Mouse (Mus musculus) limb, embryonic 10.5 days (tissue): ENCODE results near the gene Nfib. TPM values are rescaled to one million over a fixed set of nuclear protein-coding genes. Genes with fewer than 3 reads are reported as not detected.

ENCODE experiments used
- DNase-seq: peaks from one replicate; pipeline ENCODE4 v3.0.0-alpha.2; 2017; ENCODE audit warnings: low spot score
- H3K27ac ChIP-seq: fragments of 300-500 bp; sonication (generic); 2 replicates; pipeline ENCODE4 v1.5.1; 2016; ENCODE audit warnings: mild to moderate bottlenecking
- H3K27me3 ChIP-seq: fragments of 300-500 bp; sonication (generic); 2 replicates; pipeline ENCODE4 v1.6.1; 2016; ENCODE audit warnings: low read depth, mild to moderate bottlenecking; ENCODE audit not compliant: poor library complexity, severe bottlenecking
- H3K36me3 ChIP-seq: fragments of 300-500 bp; sonication (generic); 2 replicates; pipeline ENCODE4 v1.6.1; 2016; ENCODE audit warnings: mild to moderate bottlenecking, moderate library complexity
- H3K4me1 ChIP-seq: fragments of 300-500 bp; sonication (generic); 2 replicates; pipeline ENCODE4 v1.6.1; 2016
- H3K4me3 ChIP-seq: fragments of 300-500 bp; sonication (generic); 2 replicates; pipeline ENCODE4 v1.5.1; 2016; ENCODE audit warnings: mild to moderate bottlenecking, moderate library complexity
- H3K9me3 ChIP-seq: fragments of 300-500 bp; sonication (generic); replicated peaks from 2 replicates; pipeline ENCODE4 v1.6.1; 2016; ENCODE audit warnings: mild to moderate bottlenecking
- WGBS: fragments of 180-500 bp; shearing (Covaris S2); methylation state at CpG from one replicate; pipeline ENCODE4 v1.1.7; 2016; 5-methylcytosine and 5-hydroxymethylcytosine counted together
- polyA plus RNA-seq: library from polyadenylated mRNA; unstranded; fragments of >200 nt; fragmentation: Nextera tagmentation; extraction: Ambion mirVana; gene quantifications from 2 replicates; pipeline ENCODE4 v1.2.1, GENCODE M21; 2016

Nfib gene
- polyA plus RNA-seq, 1 experiment from 2014 or later: 23.4 TPM

DNA sequence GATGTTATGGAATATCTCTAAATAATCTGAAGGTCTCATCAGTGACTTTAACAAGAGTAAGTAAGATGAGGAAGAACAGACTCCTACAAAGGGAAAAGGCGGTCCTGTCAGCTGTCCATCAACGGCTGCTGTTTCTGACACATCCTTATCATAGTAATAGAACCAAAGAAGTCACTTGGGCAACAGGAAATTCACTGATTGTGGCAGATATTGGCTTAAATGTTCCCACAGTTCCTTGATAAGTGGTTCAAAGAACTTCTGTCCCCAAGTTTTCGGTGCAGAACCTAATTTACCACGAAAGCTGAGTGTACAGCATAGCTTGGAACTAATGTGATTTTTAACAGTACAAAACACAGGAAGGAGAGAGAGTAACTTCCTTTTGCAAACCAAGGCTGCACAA, 311.2 kb downstream of the Nfib start:
- H3K9me3 ChIP-seq: no peaks in the 10 kb centered on the region
- H3K4me3 ChIP-seq: no peak overlapping the region
- no peak for DNase-seq
- H3K27ac ChIP-seq: no peak overlapping the region
- WGBS: 90% methylated on average over 4 of the region's 4 CpGs
- H3K4me1 ChIP-seq: peaks cover 31% of the 10 kb centered on the region
- no peaks in the 10 kb centered on the region for H3K27me3 ChIP-seq
- no peaks in the 10 kb centered on the region for H3K36me3 ChIP-seq

DNA sequence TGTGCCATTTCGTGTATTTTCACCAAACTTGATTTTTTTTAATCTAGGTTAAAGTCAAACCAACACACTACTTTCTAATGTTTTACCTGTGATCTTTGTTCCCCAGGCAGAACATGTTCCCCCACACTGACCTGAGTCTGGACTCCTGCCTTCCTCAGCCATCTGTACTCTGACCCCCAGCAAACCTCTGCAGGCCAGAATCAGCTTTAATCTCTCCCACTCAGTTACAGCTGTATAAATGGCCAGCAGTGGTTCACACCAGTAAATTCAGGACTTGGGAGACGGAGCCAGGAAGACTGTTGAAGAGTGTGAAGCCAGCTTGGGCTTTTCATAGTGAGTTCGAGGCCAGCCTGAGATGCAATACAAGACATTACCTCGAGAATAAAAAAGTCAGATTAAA, 312.5 kb downstream of the Nfib start:
- H3K27me3 ChIP-seq: no peaks in the 10 kb centered on the region
- DNase-seq: no peak
- no peaks in the 10 kb centered on the region for H3K36me3 ChIP-seq
- H3K4me3 ChIP-seq: no peak overlapping the region
- H3K4me1 ChIP-seq: peaks cover 22% of the 10 kb centered on the region
- 74% methylated on average over 4 of the region's 4 CpGs for WGBS
- H3K9me3 ChIP-seq: no peaks in the 10 kb centered on the region
- H3K27ac ChIP-seq: no peak overlapping the region

DNA sequence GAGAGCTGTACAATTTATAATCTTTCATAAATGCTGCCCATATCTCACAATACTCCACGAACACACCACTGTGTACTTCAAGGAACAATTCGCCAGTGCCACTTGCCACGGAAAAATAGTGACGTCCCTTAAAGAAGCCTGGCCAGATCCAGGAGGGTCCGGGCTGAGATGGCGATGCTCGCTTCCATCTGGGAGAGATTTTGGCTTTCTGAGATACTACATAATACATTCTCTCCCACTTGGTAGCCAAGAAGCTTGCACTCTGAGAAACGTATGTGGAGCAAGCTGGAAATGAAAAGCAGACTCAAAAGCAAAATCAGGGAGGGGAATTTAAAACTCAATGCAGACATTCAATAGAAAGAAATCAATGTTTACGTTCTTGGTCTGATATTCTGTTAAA, 313.1 kb downstream of the Nfib start:
- no peaks in the 10 kb centered on the region for H3K27me3 ChIP-seq
- H3K36me3 ChIP-seq: no peaks in the 10 kb centered on the region
- 82% methylated on average over 9 of the region's 9 CpGs for WGBS
- no peak for DNase-seq
- H3K9me3 ChIP-seq: no peaks in the 10 kb centered on the region
- H3K4me3 ChIP-seq: no peak overlapping the region
- H3K27ac ChIP-seq: no peak overlapping the region
- H3K4me1 ChIP-seq: peaks cover 22% of the 10 kb centered on the region

DNA sequence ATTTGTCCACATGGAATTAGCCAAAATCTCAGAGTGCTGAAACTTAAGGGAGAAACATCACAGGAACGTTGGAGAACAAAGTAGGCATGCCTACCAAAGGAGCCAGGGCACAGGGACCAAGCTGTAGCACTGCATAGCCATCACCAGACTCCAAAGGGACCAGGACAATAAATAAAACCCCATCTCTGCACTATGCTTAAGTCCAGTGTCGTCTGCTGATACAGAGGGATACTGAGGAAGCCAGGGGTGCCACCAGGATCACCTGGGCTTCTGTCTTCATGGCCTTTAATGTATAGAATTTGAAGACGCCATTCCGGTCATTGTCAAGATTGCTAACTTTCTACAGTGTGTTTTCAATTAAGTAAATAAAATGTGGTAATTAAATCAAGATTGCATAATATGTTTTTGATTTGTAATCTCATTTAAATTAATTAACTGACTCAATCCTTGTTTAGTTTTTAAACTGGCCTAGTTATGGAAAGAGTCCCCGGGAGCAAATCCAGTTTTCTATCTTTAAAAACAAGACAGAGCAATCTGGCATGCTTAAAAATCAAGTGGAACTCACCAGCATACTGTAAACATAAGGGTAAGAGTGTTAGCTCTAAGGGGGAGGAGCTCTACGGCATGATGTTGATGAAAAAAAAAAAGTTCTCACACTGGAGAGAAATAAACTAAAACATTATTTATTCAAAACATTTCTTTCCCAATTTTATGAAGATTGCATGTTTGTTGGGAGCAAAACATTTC, 313.7 kb downstream of the Nfib start:
- no peak overlapping the region for H3K4me3 ChIP-seq
- DNase-seq: no peak
- no peaks in the 10 kb centered on the region for H3K36me3 ChIP-seq
- no peak overlapping the region for H3K27ac ChIP-seq
- no peaks in the 10 kb centered on the region for H3K9me3 ChIP-seq
- WGBS: 69% methylated on average over 6 of the region's 6 CpGs
- H3K27me3 ChIP-seq: no peaks in the 10 kb centered on the region
- peaks cover 23% of the 10 kb centered on the region for H3K4me1 ChIP-seq

DNA sequence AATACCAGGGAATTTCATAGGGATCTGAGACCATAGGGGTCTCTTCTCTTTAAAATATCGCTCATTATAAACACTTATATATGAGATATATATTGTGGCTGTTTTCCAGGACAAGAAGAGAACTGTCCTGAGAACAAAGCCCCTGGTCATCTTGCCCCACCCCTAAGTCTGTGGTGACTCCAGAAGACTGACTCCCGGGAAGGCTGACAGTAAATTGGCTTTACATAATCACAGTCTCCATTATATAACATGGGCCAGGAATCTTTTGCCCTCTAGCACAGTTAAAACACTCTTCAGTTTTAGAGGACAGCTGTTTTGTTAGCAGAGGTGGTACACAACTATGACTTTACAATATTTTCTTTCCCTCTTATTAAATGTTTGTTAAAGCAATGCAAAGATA, 315.0 kb downstream of the Nfib start:
- H3K4me1 ChIP-seq: peaks cover 33% of the 10 kb centered on the region
- no peaks in the 10 kb centered on the region for H3K9me3 ChIP-seq
- no peaks in the 10 kb centered on the region for H3K36me3 ChIP-seq
- H3K4me3 ChIP-seq: no peak overlapping the region
- H3K27ac ChIP-seq: no peak overlapping the region
- DNase-seq: no peak
- 61% methylated on average over 2 of the region's 2 CpGs for WGBS
- no peaks in the 10 kb centered on the region for H3K27me3 ChIP-seq

DNA sequence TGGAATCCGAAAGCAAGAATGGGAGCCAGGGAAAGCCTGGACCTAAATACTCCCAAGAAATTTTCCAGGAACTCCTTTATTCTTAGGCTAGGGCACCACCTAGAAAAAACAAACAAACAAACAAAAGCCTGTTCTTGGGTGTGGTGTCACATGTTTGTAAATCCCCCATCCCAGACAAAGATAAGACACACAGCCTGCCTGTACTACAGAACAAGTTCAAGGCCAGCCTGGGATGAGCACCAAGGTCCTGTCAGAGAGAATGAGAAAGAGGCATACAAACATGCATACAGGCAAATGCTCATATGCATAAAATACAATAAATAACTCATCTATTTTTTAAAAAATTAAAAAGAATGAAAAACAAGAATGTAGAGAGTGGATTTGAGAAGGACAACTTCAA, 315.7 kb downstream of the Nfib start:
- peaks cover 35% of the 10 kb centered on the region for H3K4me1 ChIP-seq
- WGBS: 86% methylated on average over 1 of the region's 1 CpGs

DNA sequence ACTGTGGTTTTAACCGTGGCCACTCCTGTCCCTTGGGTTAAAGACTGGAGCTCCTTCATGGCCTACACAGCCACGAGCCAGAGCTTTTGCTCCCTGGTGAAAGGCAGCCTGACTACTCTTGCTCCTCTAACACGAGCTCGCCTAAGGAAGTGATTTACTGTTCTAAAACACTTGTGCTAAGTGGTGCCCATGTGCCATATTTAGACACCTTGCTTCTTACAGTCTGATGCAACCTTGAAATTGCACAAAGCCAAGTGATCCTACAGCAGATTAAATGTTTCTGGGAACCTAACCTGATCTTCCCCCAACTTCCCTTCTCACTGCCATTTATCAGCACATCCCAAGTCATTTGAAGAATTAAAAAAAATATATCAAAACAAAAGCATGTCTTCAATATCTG, 317.9 kb downstream of the Nfib start:
- DNase-seq: no peak
- WGBS: 84% methylated on average over 4 of the region's 4 CpGs
- Histone ChIP-seq H3K36me3 (no peaks in the 10 kb centered on the region), H3K4me1 (peaks cover 31% of the 10 kb centered on the region), H3K9me3 (no peaks in the 10 kb centered on the region), H3K4me3 (no peak overlapping the region), H3K27me3 (no peaks in the 10 kb centered on the region), H3K27ac (no peak overlapping the region)

More for the DNA sequence above, 315.7 kb downstream of the Nfib start:
- Histone ChIP-seq H3K36me3 (no peaks in the 10 kb centered on the region), H3K27me3 (no peaks in the 10 kb centered on the region), H3K9me3 (no peaks in the 10 kb centered on the region), H3K27ac (no peak overlapping the region), H3K4me3 (no peak overlapping the region)
- no peak for DNase-seq

DNA sequence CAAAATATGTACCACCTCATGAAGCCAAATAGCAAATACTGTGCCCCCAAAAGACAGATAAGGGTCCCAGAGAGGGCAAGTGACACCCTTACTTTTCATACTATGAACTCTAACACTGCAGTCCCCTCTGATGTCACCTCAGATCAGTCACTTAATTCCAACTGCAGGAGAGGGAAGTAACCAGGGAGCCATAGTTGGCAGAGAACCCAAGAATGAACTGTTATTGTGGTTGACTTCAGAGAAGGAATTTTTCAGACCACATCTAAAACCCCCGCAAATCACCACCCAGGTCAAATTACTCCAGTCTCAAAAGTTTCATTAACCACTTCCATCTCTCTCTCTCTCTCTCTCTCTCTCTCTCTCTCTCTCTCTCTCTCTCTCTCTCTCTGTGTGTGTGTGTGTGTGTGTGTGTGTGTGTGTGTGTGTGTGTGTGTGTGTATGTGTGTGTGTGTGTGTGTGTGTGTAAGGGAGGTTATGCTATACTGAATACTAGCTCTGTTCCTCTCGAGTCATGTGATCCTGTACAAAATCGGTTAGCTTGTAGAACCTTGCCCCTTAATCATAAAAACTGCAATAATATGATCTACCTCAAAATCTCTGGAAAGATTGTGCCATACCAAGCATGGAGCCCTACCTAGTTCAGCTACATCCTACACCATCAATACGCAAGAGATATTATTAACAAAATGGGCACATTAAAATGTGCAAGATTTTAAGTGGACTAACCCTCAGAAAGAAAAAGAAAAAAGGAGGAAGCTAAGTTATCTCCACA, 319.1 kb downstream of the Nfib start:
- H3K4me3 ChIP-seq: no peak overlapping the region
- H3K9me3 ChIP-seq: no peaks in the 10 kb centered on the region
- H3K27me3 ChIP-seq: no peaks in the 10 kb centered on the region
- no peak overlapping the region for H3K27ac ChIP-seq
- 81% methylated on average over 4 of the region's 4 CpGs for WGBS
- H3K4me1 ChIP-seq: peaks cover 19% of the 10 kb centered on the region
- H3K36me3 ChIP-seq: no peaks in the 10 kb centered on the region
- no peak for DNase-seq

DNA sequence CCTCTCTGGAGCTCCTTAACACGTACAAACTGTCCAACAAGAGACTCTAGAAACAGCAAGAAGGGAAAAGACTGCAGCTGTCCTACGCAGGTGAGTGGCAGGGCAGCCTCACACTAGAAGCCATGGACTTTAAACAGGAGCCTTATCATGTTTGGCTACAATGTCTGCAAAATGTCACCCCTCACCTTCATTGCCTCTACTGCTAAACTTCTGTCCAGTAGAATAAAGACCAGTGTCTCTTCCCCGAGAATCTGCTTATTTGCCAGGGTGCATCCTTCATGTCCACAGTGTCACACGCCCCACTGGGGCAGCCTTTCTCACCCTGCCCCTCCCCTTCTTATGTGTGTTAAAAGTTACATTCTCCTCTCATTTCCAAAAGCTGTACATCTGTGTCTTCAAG, 319.9 kb downstream of the Nfib start:
- no peak overlapping the region for H3K27ac ChIP-seq
- no peak for DNase-seq
- WGBS: 70% methylated on average over 4 of the region's 4 CpGs
- peaks cover 17% of the 10 kb centered on the region for H3K4me1 ChIP-seq
- no peak overlapping the region for H3K4me3 ChIP-seq
- 0 out of 2 replicates have a peak, but pooled peaks cover 3% of the 10 kb centered on the region for H3K36me3 ChIP-seq
- no peaks in the 10 kb centered on the region for H3K9me3 ChIP-seq
- no peaks in the 10 kb centered on the region for H3K27me3 ChIP-seq

DNA sequence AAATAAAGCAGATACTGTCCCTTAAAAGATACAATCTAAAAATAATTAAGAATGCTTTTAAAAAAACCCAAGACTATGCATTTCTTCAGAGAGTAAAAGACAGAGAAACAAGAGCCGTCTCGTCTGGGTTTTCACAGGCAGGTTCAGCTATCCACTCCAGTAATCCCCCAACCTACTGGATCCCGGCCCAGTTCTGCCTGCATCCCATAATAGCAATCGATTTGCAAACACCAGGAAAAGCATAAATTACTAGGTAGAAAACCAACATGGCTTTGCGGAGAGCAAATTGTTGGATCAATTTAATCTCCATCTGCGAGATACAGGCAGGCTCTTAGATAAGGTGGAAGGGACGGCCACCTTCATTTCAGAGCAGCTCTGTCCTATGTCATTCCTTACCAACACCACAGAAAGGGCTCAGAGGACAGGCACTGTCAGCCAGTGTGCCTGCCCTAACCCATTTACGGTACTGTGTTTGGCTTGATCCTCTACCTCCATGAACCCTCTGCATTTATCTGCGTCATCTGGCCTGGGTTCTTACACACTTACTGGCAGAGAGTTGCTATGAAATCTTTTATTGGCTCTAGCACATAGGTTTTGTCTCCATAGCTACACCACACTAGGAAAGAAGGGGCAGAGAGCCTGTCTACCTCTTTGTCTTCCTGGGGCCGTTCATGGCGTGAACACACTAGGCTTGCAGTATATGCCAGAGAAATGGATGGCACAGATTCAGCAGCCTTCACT, 321.4 kb downstream of the Nfib start:
- H3K27ac ChIP-seq: no peak overlapping the region
- peaks cover 17% of the 10 kb centered on the region for H3K4me1 ChIP-seq
- whole genome bisulfite sequencing: 85% methylated on average over 11 of the region's 11 CpGs
- H3K27me3 ChIP-seq: no peaks in the 10 kb centered on the region
- no peaks in the 10 kb centered on the region for H3K9me3 ChIP-seq
- 0 out of 2 replicates have a peak, but pooled peaks cover 3% of the 10 kb centered on the region for H3K36me3 ChIP-seq
- DNase-seq: no peak
- H3K4me3 ChIP-seq: no peak overlapping the region

DNA sequence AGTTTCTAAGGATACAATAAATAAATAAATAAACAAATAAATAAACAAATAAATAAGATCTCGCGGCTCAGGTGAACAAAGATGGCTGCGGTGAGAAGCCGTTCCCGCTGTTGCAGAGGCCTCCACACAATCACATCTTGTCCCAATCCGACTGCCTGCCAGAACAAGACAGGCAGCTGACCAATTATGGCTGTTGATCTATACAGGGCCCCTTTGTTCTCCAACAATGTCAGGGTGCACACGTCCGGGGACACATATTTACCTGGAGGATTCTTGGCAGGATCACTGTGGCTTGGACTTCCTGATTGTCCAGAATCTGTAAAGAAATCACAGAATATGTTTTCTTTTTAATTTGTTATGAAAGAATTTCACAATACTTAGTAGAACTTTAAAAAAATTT, 322.2 kb downstream of the Nfib start:
- WGBS: 88% methylated on average over 8 of the region's 8 CpGs
- 0 out of 2 replicates have a peak, but pooled peaks cover 3% of the 10 kb centered on the region for H3K36me3 ChIP-seq
- H3K4me1 ChIP-seq: peaks cover 17% of the 10 kb centered on the region
- no peak overlapping the region for H3K27ac ChIP-seq
- H3K9me3 ChIP-seq: no peaks in the 10 kb centered on the region
- no peak for DNase-seq
- H3K4me3 ChIP-seq: no peak overlapping the region
- H3K27me3 ChIP-seq: no peaks in the 10 kb centered on the region

DNA sequence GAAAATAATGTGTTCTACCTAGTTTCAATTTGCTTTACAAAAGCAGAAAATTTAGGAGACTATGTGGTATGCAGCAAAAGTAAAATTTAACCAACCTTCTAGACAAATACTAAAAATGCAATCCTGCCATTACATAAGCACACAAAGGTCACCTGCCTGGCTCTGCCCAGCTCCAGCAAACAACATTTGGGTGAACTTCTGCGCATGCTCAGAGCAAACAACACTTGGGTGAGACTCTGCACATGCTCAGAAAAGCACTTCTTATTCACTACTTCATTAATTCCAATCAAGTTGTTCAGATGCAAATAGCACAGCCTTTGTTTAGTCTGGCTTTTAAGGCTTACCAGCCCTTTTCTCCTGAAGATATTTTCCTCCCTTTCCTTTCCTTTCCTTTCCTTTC, 323.8 kb downstream of the Nfib start:
- WGBS: 69% methylated on average over 1 of the region's 1 CpGs
- H3K36me3 ChIP-seq: 0 out of 2 replicates have a peak, but pooled peaks cover 3% of the 10 kb centered on the region
- no peak for DNase-seq

DNA sequence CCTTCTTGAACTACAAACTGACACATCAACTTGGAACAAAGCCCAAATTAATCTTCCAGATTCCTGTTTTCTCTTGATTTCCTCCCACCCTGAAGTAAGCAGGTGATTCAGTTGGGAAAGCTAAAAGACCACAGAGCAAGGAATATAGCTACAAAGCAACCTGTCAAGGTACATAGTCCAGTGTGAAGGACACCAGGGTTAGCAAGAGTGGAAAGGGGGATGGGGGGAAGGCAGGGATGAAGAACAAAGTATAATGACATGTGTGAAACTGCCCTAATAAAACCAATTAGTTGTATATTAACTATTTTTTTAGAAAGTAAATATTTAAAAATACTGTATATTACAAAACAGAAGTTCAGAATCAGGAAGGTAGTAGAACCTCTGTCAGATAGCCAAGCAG, 325.0 kb downstream of the Nfib start:
- 0 out of 2 replicates have a peak, but pooled peaks cover 3% of the 10 kb centered on the region for H3K36me3 ChIP-seq
- no peak overlapping the region for H3K27ac ChIP-seq
- no peaks in the 10 kb centered on the region for H3K27me3 ChIP-seq
- H3K4me1 ChIP-seq: peaks cover 7% of the 10 kb centered on the region
- no peaks in the 10 kb centered on the region for H3K9me3 ChIP-seq
- no peak for DNase-seq
- no peak overlapping the region for H3K4me3 ChIP-seq

More for the DNA sequence above, 323.8 kb downstream of the Nfib start:
- Histone ChIP-seq H3K4me1 (peaks cover 14% of the 10 kb centered on the region), H3K4me3 (no peak overlapping the region), H3K27me3 (no peaks in the 10 kb centered on the region), H3K9me3 (no peaks in the 10 kb centered on the region), H3K27ac (no peak overlapping the region)
